Mouse (Mus musculus) heart, embryonic 11.5 days (tissue): Measurements from ENCODE around the gene Dock4. TPM values are rescaled to one million over a fixed set of nuclear protein-coding genes. Genes with fewer than 3 reads are reported as not detected.

Experiments
- ATAC-seq: fragments of 200-750 bp; cut with Nextera tagmentation; replicated peaks from 2 replicates; pipeline ENCODE4 v1.8.0; 2017; ENCODE audit warnings: moderate library complexity; ENCODE audit not compliant: insufficient number of reproducible peaks, low FRiP score, low TSS enrichment
- H3K27ac ChIP-seq: fragments of 300-500 bp; sonication (generic); 2 replicates; pipeline ENCODE4 v1.5.1; 2014; ENCODE audit warnings: mild to moderate bottlenecking, low read depth, low read length
- H3K27me3 ChIP-seq: fragments of 300-500 bp; sonication (generic); 2 replicates; pipeline ENCODE4 v1.6.1; 2014; ENCODE audit warnings: mild to moderate bottlenecking, low read length, mixed read lengths; ENCODE audit not compliant: control insufficient read depth, insufficient read depth
- H3K36me3 ChIP-seq: fragments of 300-500 bp; sonication (generic); 2 replicates; pipeline ENCODE4 v1.6.1; 2014; ENCODE audit warnings: mild to moderate bottlenecking, low read length, moderate library complexity, mixed read lengths; ENCODE audit not compliant: control insufficient read depth, insufficient read depth
- H3K4me1 ChIP-seq: fragments of 300-500 bp; sonication (generic); 2 replicates; pipeline ENCODE4 v1.6.1; 2014; ENCODE audit warnings: low read length; ENCODE audit not compliant: control insufficient read depth, insufficient read depth
- H3K4me2 ChIP-seq: fragments of 300-500 bp; sonication (generic); 2 replicates; pipeline ENCODE4 v1.6.1; 2014; ENCODE audit warnings: mild to moderate bottlenecking, moderate library complexity
- H3K4me3 ChIP-seq: fragments of 300-500 bp; sonication (generic); 2 replicates; pipeline ENCODE4 v1.5.1; 2014; ENCODE audit warnings: low read depth, low read length
- H3K9ac ChIP-seq: fragments of 300-500 bp; sonication (generic); 2 replicates; pipeline ENCODE4 v1.6.1; 2014; ENCODE audit warnings: mild to moderate bottlenecking, low read depth, low read length, moderate library complexity
- H3K9me3 ChIP-seq: fragments of 300-500 bp; sonication (generic); replicated peaks from 2 replicates; pipeline ENCODE4 v1.6.1; 2016; ENCODE audit warnings: low read length; ENCODE audit not compliant: control insufficient read depth
- WGBS: fragments of 180-500 bp; shearing (Covaris S2); extraction: QIAGEN DNeasy Blood & Tissue Kit; methylation state at CpG from one replicate; pipeline ENCODE4 v1.1.7; 2014; ENCODE audit not compliant: insufficient replicate concordance; 5-methylcytosine and 5-hydroxymethylcytosine counted together
- polyA plus RNA-seq: library from polyadenylated mRNA; unstranded; fragments of >200 nt; fragmentation: Nextera tagmentation; extraction: Ambion mirVana; gene quantifications from 2 replicates; pipeline ENCODE4 v1.2.1, GENCODE M21; 2014

Dock4 gene
- polyA plus RNA-seq, 1 experiment from 2014 or later: 8.1 TPM

DNA sequence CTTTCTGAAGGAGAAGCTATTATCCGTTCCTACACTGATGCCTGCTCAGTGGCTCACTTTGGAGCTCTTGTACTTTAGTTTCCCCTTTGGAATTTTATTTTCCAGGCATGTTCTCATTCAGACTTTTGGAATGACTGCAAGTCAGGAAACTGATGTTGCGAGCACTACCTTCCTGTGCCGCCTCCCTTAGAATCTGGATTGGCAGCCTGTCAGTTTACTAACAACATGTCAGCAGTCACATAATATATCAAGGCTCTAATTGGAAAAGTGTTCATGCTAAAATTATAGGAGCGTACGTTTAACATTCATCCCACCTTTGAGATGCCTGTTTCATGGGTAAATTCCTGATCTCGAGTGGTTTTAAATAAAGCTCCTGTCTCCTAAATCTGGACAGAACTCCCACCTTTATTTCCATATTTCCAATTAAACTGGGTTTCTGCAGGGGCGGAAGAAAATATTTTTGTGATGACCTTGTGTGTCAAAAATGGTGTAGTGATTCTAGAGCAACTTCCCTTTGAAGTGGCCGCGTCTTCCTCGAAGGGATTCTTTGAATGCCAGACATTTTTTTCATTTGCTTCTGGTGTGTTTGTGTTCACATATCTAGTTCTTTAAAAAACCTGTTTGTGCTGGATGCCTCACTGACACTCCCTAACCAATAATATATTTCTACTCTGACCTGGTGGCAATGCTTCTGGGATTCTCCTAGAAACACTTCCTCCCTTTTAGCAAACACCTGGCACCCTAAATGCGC, 26.1 kb downstream of the Dock4 start:
- H3K4me1 ChIP-seq: peaks cover 18% of the 10 kb centered on the region
- no peak overlapping the region for H3K4me3 ChIP-seq
- 34% methylated on average over 11 of the region's 11 CpGs for WGBS
- no peak overlapping the region for H3K27ac ChIP-seq
- no peaks in the 10 kb centered on the region for H3K27me3 ChIP-seq
- no peaks in the 10 kb centered on the region for H3K36me3 ChIP-seq
- ATAC-seq: no peak
- H3K4me2 ChIP-seq: peak overlapping the region; percentile 56
- no peaks in the 10 kb centered on the region for H3K9me3 ChIP-seq
- no peak overlapping the region for H3K9ac ChIP-seq

DNA sequence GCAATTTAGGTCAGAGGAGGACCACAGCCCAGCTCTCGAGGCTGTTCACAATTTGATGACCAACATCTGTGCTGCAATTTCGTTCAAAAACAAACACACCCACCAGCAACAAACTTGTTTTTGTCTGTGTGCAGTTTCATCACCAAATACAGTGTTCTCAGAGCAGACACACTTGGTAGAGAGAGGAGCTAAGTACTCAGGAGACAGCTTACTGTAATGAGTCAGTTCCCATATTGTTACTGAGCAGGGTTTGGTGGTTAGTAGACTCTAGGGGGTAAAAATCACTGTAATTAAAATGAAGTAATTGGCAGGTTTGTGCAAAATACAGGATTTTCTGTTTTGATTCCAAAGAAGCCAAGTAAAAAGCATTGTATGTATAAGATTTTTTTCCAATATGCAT, 28.0 kb downstream of the Dock4 start:
- Histone ChIP-seq H3K27me3 (no peaks in the 10 kb centered on the region), H3K27ac (no peak overlapping the region), H3K9ac (no peak overlapping the region), H3K4me1 (peaks cover 14% of the 10 kb centered on the region), H3K9me3 (no peaks in the 10 kb centered on the region), H3K36me3 (no peaks in the 10 kb centered on the region), H3K4me3 (no peak overlapping the region), H3K4me2 (no peak overlapping the region)
- 43% methylated on average over 2 of the region's 2 CpGs for WGBS
- ATAC-seq: no peak

DNA sequence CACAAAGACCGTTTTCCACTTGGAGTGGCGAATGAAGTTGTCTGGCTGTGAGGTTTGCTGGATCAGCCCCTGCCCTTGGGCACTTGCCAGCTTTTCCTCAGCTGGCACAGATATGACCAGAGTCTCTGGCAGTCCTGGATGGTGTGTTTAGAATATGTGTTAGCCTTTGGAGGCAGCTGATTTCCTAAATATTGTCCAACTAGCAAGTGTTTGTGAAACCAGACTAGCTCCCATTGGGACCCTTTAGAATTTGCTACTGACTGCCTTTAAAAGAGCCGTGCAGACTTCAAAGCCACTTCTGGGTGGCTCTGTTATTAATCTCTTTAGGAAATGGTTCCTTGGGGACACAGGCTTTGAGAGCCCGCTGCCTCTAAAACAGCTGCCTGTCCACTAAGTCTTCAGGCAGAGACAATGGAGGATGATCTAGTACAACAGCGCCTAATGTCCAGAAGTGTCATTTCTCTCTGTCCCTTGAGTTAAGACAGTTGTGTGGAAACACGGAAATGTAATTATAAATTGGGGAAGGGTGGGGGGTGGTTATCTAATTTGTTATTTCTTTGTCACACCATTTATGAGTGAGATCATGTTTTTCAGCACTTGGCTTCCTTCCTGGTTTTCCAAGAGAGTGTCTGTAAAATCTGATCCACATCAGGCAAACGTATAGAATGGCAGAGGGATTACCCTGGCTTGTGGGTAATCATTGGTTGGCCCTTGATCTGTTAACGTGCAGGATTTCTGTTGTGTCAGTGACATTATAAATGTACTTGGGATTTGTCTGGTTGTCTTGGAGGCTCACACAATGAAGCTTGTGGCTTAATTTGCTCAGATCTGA, 32.1 kb downstream of the Dock4 start:
- Histone ChIP-seq H3K4me2 (no peak overlapping the region), H3K9ac (no peak overlapping the region), H3K27me3 (no peaks in the 10 kb centered on the region), H3K27ac (no peak overlapping the region), H3K9me3 (no peaks in the 10 kb centered on the region), H3K36me3 (no peaks in the 10 kb centered on the region), H3K4me3 (no peak overlapping the region), H3K4me1 (peaks cover 7% of the 10 kb centered on the region)
- ATAC-seq: no peak
- WGBS: 61% methylated on average over 8 of the region's 8 CpGs

DNA sequence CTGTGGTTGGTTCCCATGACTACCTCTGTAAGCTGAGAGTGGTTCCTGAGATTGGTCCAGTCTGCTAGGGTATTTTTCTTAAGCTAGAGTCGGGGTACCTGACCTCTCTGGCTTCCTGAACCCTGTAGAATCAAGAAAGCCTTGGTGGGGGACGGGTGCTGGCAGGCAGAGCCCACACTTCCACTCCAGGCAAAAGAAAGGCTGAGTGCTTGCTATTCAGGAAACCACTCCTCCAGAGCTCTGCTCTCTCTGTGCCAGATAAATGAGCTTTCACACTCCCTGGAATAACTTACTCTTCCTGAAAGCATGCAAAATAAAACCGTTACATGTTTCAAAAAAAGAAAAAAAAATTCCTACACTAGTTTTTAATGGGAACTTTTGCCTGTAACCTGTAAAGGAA, 38.5 kb downstream of the Dock4 start:
- Histone ChIP-seq H3K4me3 (no peak overlapping the region), H3K27ac (no peak overlapping the region), H3K27me3 (no peaks in the 10 kb centered on the region), H3K36me3 (no peaks in the 10 kb centered on the region), H3K9me3 (no peaks in the 10 kb centered on the region), H3K4me2 (no peak overlapping the region), H3K9ac (no peak overlapping the region), H3K4me1 (peaks cover 10% of the 10 kb centered on the region; the same call in 1 of the 2 replicates)
- 24% methylated on average over 3 of the region's 3 CpGs for WGBS
- no peak for ATAC-seq

DNA sequence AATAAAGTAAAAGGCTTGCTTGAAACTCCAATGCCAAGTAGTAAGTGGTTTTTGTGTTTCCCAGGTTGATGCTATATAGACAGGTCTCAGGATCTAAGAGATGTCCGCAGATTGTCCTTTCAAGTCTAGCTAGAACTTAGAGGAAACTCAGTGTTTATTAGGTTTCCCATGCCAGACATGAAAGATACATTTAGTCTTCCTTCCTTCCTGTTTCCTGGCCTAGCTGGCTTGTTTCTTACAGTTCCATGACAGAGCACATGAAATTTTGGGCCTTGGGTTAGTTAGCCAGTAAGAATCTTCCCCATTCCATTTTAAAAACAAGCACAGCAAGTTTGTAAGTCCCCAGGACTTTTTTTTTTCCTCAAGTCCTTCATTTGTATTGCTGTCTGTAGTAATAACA, 39.5 kb downstream of the Dock4 start:
- H3K4me2 ChIP-seq: no peak overlapping the region
- H3K9ac ChIP-seq: no peak overlapping the region
- no peaks in the 10 kb centered on the region for H3K36me3 ChIP-seq
- H3K9me3 ChIP-seq: no peaks in the 10 kb centered on the region
- no peaks in the 10 kb centered on the region for H3K27me3 ChIP-seq
- no peak overlapping the region for H3K4me3 ChIP-seq
- 70% methylated on average over 1 of the region's 1 CpGs for WGBS
- peaks cover 10% of the 10 kb centered on the region; the same call in 1 of the 2 replicates for H3K4me1 ChIP-seq
- ATAC-seq: no peak
- H3K27ac ChIP-seq: no peak overlapping the region; the same call in 1 of the 2 replicates

DNA sequence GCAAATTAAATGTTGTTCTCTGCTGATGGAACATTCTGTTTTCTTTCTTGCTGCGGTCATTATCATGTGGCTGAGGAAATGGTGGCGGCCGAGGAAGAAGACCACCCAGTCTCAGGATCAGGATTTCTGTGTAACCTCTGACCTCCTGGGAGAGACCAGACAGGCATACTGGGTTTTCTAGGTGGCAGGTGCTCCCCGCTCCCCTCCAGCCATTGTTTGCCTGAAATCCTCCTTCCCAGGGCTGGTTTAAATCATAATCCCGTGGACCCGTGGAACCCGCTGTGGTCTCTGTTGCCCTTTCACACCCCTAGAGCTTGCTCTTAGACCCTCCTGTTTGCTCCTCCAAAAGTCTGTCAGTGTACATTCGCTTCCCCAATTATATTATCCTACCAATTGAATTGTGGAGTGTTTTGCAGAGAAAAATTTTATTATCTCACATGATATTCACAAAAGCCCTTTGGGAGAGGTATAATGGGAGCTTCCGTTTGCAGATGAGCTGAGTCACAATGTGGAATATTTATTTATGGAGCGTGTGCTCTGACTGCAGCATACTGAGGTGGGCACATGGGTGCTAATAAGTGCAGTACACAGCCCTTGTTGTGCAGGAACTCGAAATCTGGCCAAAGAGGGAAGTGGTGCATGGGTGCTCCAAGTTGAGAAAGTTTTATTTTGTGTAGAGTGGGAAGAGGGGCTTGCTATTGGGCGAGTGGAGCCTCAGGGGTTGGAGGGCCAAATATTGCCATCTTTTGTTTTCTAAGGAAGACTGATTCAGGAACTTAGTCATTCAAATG, 40.5 kb downstream of the Dock4 start:
- no peaks in the 10 kb centered on the region for H3K36me3 ChIP-seq
- H3K4me3 ChIP-seq: no peak overlapping the region
- H3K9me3 ChIP-seq: no peaks in the 10 kb centered on the region
- no peak for ATAC-seq
- H3K27ac ChIP-seq: no peak overlapping the region
- H3K4me1 ChIP-seq: peaks cover 10% of the 10 kb centered on the region; the same call in 1 of the 2 replicates
- WGBS: 62% methylated on average over 12 of the region's 12 CpGs
- H3K4me2 ChIP-seq: no peak overlapping the region
- no peaks in the 10 kb centered on the region for H3K27me3 ChIP-seq
- H3K9ac ChIP-seq: no peak overlapping the region

DNA sequence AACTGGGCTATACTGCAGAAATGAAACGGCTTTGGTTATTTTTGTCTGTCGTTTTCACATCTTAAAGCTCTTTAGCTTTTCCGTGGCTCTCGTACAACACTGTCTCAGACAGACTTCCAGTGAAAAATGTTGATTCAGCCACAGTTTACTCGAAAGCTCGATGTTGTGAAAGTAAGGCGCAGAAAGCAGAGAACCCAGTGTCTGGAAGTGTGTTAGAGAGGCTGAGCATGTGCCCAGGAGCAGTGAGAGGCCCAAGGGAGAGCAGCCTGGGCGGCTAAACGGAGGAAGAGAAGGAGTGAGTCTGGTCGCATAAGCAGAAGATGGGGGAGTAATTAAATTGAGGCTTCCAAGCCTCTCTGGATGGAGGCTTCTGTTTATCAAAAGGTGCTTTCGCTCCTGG, 50.6 kb downstream of the Dock4 start:
- WGBS: 64% methylated on average over 11 of the region's 11 CpGs
- no peaks in the 10 kb centered on the region for H3K27me3 ChIP-seq

DNA sequence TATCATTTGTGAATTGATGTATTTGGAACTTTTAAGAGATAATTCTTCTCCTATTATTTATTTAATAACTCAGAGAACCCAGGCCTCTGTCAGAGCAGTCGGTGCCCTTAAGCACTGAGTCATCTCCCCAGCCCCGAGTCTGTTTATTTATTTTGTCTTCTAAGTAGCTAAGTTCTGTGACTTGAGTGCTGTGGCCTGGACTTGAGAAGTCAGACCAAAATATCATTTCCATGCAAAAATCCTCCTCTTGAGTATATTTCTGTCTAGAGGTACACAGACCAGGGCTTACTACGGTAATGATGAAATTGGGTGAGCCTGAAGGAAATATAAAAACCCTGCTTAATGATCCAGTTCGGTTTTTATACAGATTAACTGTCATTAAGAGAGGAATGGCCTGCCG, 52.1 kb downstream of the Dock4 start:
- Histone ChIP-seq H3K4me1 (peaks cover 11% of the 10 kb centered on the region), H3K36me3 (no peaks in the 10 kb centered on the region), H3K27me3 (no peaks in the 10 kb centered on the region), H3K4me3 (no peak overlapping the region), H3K9me3 (no peaks in the 10 kb centered on the region), H3K27ac (no peak overlapping the region), H3K4me2 (no peak overlapping the region), H3K9ac (no peak overlapping the region)
- ATAC-seq: no peak
- WGBS: 51% methylated on average over 5 of the region's 5 CpGs

More for the DNA sequence above, 50.6 kb downstream of the Dock4 start:
- H3K9ac ChIP-seq: no peak overlapping the region
- no peak for ATAC-seq
- H3K36me3 ChIP-seq: no peaks in the 10 kb centered on the region
- H3K9me3 ChIP-seq: no peaks in the 10 kb centered on the region
- no peak overlapping the region for H3K4me3 ChIP-seq
- no peak overlapping the region for H3K4me2 ChIP-seq
- H3K4me1 ChIP-seq: peaks cover 11% of the 10 kb centered on the region
- H3K27ac ChIP-seq: no peak overlapping the region
